Mouse (Mus musculus) splenic B cell, adult 2 months (primary cell): ENCODE data around the gene Dusp1.

Source experiments
- DNase-seq: peaks from one replicate; pipeline ENCODE4 v3.0.0-alpha.2; 2011; ENCODE audit warnings: low read depth, low spot score
- H3K27me3 ChIP-seq: 2 replicates; pipeline ENCODE4 v1.6.1; 2012; ENCODE audit warnings: mild to moderate bottlenecking, low read length, moderate library complexity, mixed read lengths; ENCODE audit not compliant: control insufficient read depth, poor library complexity, insufficient read depth, severe bottlenecking
- H3K36me3 ChIP-seq: 2 replicates; pipeline ENCODE4 v1.6.1; 2012; ENCODE audit warnings: mild to moderate bottlenecking, low read length, moderate library complexity, mixed read lengths; ENCODE audit not compliant: control insufficient read depth, poor library complexity, insufficient read depth, severe bottlenecking

Gene Dusp1

DNA sequence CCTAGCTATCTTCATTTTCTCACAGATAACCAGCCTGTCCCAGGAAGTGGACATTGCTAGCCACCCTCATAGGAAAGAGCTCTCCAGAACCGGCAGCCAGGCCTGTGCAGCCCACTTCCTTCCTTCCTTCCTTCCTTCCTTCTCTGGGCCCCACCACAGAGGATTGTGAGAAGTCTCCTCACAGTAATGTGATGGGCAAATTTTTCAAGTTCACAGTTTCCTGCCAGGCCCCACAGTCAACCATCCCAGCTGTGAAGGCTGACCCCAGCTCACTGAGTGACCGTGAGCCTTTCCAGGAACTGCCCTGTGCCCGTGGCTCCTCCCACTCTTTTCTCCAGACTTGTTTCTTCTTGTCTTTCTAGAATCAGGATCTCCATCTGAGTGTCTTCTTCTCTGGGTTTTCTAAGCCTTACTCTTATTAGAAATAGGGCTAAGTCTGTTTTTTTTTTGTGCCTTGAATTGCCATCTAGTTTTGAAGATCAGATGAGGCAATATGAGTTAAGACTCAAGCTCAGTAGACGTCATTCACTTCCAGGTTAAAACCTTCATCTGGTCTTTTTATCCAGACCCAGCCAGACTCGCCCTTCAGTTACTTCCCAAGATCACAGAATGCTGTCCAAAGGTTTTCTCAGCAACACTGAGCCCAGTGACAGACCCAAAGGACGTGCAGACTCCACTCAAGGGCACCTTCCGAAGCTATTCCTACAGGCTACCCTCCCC is 33.7 kb upstream of the Dusp1 start:
- DNase-seq, result no peak

DNA sequence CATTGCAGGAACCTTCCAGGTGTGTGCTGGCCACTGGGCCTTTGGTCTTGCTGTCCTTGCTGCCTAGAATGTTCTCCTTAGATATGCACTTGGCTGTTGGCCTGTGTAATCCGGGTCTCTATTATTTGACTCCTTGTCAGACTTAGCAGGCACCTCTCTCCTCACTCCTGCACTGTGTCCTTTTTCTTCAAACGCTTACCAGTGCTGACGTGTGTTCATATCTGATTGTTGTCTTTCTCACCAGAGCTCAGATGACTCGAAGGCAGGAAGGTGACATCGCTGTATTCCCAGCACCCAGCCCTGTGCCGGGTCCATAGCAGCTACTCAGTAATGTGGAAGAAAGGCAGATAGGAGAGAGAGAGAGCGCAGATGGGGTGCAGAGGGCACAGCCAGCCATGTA is 33.0 kb upstream of the Dusp1 start:
- Histone ChIP-seq H3K27me3 (no peaks in the 10 kb centered on the region), H3K36me3 (no peaks in the 10 kb centered on the region)
- DNase-seq, result no peak

More for the DNA sequence above, 33.7 kb upstream of the Dusp1 start:
- H3K27me3 ChIP-seq, result no peaks in the 10 kb centered on the region
- no peaks in the 10 kb centered on the region for H3K36me3 ChIP-seq

DNA sequence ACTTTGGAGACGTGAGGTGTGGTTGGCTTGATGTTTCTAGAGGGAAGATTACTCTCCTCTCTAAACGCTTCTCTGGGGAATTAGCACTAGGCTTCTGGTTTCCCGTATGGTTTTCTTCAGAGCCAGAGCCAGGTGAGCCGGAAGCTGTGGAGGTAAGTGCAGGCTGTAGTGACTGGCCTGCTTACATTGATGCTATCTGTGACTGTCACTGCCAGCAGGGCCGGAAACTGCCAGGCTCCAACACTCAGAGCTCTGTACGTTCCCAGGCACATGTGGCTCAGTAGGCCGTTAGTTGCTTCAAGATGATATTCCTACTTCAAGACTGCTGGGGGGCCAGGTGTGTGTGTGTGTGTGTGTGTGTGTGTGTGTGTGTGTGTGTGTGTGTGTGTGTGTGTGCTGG is 32.2 kb upstream of the Dusp1 start:
- H3K36me3 ChIP-seq, result no peaks in the 10 kb centered on the region
- H3K27me3 ChIP-seq, result no peaks in the 10 kb centered on the region
- no peak for DNase-seq

DNA sequence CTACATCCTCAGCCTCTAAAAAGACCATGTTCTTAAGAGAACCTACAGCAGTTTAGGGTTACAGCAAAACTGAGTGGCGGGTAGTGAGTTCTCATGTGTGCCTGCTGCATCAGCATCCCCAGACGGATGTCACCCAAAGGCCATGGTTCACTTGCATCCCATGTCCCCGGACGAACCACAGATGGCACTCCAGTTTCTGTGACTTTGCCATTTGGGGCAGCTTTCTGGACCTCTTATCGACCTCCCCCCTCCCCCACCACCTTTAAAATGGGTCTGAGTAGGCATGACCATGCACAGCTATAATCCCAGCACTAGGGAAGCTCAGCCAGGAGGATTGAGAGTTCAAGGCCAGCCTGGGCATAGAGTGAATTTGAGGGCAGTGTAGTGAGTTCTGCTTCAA is 31.3 kb upstream of the Dusp1 start:
- DNase-seq, result no peak
- Histone ChIP-seq H3K27me3 (no peaks in the 10 kb centered on the region), H3K36me3 (no peaks in the 10 kb centered on the region)

DNA sequence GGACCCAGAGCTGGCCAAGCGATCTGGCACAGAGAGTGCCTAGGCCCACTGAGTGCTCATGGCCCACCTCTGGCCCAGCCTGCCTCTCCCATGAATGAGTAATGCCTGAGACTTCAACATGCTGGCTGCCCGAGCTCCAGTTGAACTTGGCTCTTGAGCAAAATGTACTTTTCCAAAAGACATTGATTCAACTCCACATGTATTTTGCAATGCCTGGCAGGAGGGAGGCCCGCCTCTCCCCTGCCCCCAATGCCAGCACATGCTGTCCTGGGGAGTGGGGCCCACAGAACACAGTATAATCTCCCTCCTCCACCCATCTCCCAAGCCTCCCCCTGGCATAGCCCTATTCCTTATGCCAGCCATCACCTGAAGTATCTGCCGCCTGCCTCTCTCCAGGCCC is 30.6 kb upstream of the Dusp1 start:
- no peaks in the 10 kb centered on the region for H3K27me3 ChIP-seq
- no peaks in the 10 kb centered on the region for H3K36me3 ChIP-seq
- no peak for DNase-seq

DNA sequence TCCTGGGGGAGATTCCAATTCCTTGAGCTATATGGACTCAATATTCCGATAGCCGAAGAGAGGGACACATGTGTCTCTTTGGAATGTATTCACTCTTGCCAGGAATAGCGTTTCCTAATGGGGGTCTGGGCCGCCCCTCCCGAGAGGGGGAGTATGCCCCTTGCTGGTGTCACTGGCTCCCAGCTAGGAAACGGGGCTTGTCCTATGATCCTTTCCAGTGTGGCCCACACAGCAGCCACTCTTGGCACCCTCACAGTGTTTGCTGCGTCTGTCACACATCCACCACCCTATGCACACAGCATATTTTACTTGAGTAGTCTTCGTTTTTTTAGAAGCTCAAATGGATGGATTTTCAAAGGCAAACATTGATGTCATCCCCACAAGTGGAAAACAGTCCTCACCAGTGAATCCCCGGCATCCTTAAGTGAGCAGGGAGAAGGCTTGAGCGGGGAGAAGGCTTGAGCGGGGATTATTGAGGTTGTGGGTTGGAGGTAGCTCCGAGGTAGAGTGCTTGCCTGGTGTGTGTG is 26.1 kb upstream of the Dusp1 start:
- no peak for DNase-seq
- H3K27me3 ChIP-seq, result no peaks in the 10 kb centered on the region
- no peaks in the 10 kb centered on the region for H3K36me3 ChIP-seq

DNA sequence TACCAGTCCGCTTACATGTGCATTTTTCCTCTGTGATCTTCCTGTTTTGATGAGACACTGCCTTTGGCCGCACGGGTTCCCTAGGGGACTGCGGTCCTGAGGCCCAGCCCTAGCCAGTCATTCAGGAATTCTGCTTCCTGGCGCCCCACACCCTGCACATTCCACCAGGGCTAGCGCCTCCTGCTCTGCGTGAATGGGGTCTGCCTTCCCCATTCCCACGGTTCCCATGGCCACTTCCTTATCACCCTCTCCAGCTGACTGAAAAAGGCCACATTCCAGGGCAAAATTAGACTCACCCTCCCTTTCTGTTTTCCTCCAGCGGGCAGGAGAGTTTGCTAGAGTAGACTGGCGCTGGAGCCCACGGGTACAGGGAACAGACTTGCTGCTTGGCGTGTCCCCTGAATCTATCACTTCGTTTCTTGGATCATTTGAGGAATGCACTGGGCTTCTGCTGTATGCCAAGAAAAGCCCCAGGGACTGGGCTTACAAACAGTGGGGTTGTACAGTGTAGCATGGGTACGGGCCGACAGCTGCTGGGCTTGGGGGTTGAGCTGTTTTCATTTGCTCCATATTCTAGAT is 22.7 kb upstream of the Dusp1 start:
- Histone ChIP-seq H3K36me3 (no peaks in the 10 kb centered on the region), H3K27me3 (no peaks in the 10 kb centered on the region)
- no peak for DNase-seq

DNA sequence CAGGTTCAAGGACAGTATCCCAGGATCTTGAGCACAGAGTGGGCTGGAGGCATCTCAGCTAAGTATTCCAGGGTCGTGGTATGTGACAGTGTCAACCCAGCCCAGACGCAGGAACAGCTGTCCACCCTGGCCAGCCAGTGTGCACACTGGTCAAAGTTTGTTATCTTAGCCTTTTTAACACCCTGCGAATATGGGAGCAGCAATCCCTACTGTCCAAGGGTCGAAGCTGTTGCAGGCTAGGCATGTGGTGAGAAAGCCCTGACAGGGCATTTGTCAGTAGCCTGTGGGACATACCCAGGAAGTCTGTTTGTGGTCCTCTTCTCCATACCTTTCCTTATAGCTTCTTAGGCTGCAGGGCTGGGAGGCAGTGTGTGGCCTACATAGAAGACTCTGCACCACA is 22.1 kb upstream of the Dusp1 start:
- H3K36me3 ChIP-seq, result no peaks in the 10 kb centered on the region
- H3K27me3 ChIP-seq, result no peaks in the 10 kb centered on the region
- DNase-seq, result no peak

DNA sequence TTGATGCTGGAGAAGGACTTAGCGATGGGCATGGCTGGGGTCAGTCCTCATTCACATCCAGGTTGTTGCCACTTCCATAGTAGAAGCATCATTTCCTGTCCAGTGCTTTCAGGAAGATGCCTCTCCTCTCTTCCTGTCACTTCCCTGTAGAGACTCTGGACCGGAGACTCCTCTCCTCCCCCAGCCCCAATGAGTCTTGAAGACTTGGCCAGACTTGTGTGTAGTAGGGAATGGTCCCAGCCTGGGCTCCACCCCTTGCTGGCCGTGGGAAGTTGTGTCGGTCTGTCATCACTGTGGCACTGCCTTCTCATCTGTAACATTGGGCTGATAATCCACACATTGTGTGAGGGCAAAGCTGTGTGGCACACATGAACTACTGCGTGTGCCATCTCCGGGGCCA is 21.7 kb upstream of the Dusp1 start:
- no peak for DNase-seq
- Histone ChIP-seq H3K27me3 (no peaks in the 10 kb centered on the region), H3K36me3 (no peaks in the 10 kb centered on the region)

DNA sequence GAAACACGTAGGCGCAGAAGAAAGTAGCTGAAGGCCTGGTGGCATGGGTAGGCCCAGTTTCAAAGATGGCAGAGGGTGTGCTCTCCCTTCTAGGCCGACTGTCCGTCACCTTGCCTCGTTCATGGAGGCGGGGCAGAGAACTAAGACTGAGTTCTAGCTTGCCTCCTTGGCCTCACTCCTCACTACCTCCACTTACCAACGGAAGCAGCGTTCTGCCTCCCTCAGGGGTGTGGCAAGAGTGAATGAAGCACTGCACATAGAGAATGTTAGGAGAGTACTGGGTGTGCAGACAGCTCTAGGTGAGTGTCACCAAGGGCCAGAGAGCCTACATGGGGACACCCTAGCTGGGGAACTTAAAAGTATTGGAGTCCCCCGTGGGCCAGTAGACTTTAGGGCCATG is 21.1 kb upstream of the Dusp1 start:
- no peaks in the 10 kb centered on the region for H3K36me3 ChIP-seq
- H3K27me3 ChIP-seq, result no peaks in the 10 kb centered on the region
- no peak for DNase-seq

DNA sequence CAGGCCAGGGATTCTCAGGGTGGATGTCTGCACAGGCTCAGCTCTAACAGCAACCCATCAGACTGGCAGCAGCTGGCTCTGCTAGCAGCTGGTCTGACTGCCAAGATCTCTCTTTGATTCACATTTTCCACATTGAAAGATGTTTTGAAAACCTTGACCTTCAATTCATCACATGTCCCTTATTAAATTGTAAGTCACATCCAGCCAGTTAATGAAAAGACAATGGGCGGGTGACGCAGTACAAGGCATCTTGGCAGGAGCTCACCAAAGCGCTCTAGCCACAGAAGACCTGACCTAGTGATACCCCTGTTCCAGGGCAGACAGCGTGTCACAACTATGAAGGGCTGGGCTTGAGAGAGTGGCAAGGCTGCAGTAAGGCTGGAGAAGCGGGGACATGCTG is 20.4 kb upstream of the Dusp1 start:
- DNase-seq, result no peak
- Histone ChIP-seq H3K27me3 (no peaks in the 10 kb centered on the region), H3K36me3 (no peaks in the 10 kb centered on the region)

DNA sequence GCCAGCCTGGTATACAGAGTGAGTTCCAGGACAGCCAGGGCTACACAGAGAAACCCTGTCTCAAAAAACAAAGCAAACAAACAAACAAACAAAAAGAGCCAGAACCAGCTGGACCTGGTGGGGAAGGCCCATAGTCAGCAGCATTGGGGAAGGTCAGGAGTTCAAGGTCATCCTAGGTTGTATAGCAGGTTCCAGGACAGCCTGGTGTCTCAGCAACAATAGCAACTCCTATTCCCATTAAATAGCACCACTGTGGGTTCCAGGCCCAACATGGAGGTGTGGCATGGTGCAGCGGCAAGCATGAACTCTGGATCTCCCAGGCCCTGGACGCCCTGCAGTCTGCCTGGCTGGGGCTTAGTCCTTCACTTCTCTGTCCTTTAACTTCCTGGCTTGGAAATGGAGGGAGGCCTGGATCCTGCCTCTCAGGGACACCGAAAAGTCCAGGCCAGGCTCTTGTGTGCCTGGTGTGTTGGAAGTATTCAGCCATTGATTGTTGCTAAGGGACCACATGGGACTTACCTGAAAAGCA is 19.0 kb upstream of the Dusp1 start:
- Histone ChIP-seq H3K27me3 (no peaks in the 10 kb centered on the region), H3K36me3 (no peaks in the 10 kb centered on the region; the same call in 1 of the 2 replicates)
- no peak for DNase-seq

DNA sequence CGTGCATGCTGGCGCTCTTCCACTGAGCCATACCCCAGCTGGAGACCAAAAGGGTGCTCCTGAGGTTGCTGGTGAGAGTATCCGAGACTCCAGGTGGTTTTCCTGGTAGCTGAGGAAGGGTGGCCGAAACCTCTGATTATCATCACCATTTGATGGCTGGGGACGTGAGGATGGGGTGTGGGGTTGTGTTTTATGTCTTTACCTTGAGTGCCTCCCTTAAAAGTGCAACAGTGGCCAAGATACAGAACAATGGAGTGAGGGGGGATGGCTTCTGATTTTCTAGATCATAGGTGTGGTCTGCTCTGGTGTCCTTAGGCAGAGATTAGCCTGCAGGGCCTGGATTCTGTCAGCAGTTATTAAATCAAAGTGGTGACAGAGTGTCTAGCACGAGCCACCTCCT is 17.5 kb upstream of the Dusp1 start:
- no peak for DNase-seq
- no peaks in the 10 kb centered on the region for H3K27me3 ChIP-seq
- no peaks in the 10 kb centered on the region; the same call in 1 of the 2 replicates for H3K36me3 ChIP-seq

DNA sequence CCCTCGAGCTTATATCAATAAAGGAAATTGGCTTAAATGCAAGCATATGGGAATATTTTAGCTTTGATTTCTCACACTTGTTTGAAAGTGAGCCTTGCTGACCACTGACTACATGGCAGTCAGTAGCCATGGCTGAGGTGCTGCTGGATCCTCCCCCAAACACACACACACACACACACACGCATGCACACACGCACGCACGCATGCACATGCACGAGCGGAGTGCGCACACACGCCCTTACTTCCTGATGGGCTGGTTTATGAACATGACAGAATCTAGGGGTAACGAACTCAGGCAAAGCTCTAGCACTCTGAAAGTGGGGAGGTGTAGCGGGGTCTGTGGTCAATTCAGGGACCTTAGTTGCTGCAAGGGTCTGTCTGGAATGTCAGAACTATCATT is 16.8 kb upstream of the Dusp1 start:
- Histone ChIP-seq H3K27me3 (no peaks in the 10 kb centered on the region), H3K36me3 (no peaks in the 10 kb centered on the region; the same call in 1 of the 2 replicates)
- DNase-seq, result no peak

DNA sequence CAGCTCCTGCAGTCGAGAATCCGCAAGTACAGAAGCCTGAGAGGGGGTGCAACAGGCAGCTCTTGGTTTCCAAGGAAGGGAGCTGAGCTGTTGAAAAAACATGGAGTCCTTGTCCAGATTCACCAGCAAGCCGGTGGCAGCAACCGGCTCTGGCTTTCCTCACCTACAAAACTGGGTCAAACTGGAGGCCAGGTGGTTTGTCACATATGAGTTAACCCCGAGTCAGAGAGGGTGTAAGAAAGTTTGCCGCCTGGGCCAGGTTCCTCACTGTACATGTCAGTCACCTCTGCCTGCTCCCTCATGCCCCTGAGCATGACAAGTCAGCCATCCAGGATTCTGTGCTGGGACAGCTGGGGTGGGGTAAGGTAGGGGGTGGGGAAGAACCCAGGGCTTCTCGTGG is 16.2 kb upstream of the Dusp1 start:
- no peaks in the 10 kb centered on the region for H3K27me3 ChIP-seq
- DNase-seq, result no peak

More for the DNA sequence above, 16.2 kb upstream of the Dusp1 start:
- H3K36me3 ChIP-seq, result no peaks in the 10 kb centered on the region; the same call in 1 of the 2 replicates
